Mouse (Mus musculus) kidney, postnatal 25 days (tissue): ENCODE measurements around the gene Ppp2r1b.
A peak's percentile ranks its signal among the peaks of the same experiment; 100 is the strongest.

ENCODE experiments used
- DNase-seq, 2 experiments: peaks; one replicate each; pipeline ENCODE4 v3.0.0; 2021; ENCODE audit warnings: mixed read lengths in 2 of 2

The Ppp2r1b gene

DNA sequence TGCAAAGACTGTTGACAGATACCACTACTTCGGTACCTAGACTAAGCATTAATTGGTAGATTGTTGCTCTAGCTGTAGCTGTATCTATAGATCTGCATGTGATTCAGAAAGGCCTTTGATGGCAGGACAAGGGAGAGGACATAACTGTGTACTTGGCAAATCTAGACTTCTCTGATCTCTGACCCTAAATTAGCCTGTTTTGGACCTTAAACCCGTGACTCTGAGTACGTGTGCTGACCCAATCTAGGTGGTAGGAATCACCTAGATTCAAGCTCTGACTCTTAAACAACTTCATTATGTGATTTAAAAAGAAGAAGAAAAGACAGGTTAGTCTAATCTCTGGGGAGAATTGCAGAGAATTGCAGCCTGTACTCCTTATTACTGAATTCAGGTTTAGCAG is at the start of gene Ppp2r1b:
Ppp2r1b (plus strand) TSS at position 221 of the 400 bp plus-strand sequence.
- DNase-seq, result no peak

DNA sequence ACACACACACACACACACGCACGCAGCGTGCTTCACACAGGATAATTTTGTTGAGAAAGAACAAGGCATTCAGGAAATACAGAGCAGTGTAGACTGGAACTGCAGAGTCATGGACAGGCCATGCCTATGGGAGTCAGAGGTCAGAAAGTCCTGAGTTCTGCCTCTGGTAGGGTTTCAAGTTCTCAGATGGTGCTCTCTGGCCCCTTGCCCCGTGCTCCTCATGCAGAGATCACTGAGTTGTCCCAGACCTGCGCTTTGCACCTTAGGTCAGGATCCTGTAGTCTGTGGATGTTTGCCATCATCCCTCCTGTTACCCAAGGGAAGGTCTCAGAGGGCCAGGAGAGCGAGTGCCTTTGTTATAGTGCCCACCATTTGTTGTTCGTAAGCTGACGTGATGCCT is 48.3 kb upstream of the Ppp2r1b start:
- DNase-seq, result peak in 1 of 2 experiments; percentile 61

DNA sequence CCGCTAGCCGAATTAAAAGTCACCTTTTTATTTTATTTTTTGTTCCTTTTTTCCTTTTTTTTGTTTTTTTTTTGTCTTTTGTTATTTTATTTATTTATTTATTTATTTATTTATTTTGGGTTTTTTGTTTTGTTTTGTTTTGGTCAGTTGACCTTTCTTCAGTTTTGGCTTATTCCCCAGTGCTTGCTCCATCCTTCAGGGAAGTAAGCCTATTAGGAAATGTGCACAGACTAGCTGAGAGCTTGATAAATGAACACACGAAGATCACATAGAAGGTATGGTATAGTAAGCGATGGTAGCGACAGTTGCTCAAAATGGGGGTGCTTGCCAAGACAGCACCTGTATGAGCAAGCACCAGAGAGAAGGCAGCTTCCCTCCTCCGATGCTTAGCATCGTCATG is 47.5 kb upstream of the Ppp2r1b start:
- DNase-seq, result no peak

DNA sequence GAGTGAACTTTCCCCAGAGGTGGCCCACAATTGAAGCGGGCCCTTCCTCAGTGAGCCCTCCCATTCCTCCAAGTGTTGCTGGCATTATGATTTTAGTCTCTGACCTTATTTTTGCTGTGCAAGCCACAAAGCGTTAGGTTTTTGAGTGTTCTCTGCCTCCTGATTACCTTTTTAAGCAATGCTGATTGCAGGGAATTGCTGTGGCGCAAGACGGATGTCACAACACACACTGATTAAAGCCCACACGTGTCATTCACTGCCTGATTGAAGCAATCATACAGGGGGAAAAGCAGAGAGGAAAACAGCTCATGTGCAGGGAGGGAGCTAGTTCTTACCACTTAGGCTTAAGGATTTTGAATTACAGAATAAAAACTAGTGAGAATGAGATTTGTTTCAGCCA is 46.7 kb upstream of the Ppp2r1b start:
- no peak for DNase-seq

DNA sequence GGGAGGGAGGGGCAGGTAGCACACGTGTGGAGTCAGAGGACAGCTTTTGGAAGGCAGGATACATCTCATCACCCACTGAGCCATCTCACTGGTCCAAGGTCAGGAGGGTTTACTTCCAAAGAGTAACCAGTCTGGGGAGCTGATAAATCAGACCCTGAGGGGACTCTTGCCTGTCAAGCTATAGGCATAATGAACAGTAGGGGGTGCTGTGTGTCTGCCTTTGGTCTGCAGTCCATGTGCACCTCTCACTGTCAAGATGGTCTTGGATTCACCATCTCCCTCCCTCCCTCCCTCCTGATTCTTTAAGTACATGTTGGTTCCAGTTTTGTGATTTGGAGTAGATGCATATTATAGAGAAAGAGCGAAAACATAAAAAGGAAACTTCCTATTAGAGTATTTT is 44.1 kb upstream of the Ppp2r1b start:
- peak; percentile 58 to 69 for DNase-seq

DNA sequence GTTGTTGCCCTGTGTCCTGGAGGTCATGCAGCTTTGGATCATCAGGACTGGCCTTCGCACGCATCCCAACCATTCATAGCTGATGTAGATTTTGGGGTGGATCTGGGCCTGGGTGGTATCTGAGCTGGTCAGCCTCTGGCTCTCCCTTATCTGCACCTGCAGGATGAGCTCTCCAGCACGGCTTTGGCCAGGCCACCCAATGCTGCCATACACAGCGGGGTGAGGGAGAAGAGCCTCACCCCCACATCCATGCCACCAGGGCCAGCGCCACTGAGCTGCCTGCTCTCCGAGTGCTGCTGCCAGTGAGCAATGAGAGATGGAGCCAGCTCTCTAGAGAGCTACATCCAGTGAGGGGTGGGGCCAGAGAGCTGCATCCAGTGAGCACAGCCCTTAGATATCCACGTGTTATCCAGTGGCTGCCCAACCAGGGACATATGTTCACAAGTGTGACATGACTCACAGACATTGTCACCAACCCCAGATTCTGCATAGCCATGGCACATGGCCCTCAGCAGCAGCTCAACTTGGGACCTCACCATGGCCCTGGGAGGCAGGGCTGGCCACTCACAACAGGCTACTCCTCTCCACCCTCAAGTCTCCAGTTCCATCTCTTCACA is 41.9 kb upstream of the Ppp2r1b start:
- no peak for DNase-seq

DNA sequence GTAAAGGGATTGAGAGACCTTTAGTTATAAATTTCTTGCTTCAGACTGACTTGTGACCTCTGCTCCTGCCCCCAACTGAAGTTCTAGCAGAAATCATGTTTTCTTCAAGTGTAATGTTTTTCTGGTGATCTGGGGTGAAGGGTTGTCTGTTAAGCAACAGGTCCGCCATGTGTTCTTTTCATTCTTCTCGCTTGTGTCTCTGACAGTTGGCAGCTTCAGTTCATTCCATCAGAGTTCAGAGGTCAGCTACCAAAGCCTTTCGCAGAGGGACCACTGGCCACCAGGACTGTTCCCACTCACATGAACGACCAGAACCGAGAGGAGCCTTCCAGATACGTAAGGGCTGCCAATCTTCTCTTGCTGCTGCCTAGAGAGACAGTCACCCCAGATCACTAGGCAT is 36.6 kb upstream of the Ppp2r1b start:
- DNase-seq, result peak; percentile 13 to 49

DNA sequence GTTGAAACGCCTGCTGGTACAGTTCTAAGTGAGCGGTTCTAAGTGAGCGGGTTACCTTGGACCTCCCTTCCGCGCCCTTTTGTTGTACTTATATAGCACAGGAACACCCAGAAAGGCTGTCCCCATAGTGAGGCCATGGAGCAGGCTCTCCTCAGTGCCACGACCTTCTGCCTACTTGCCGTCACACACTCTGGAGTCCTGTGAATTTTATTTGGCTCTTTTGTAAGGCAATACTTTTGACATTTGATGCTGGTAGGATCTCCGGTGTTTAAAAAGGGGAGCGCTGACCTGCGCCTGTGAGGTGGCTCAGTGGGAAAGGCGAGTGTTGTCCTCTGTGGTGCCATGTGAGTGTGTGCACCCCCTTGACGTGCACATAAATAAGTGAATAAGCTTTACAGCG is 36.0 kb upstream of the Ppp2r1b start:
- DNase-seq, result no peak

DNA sequence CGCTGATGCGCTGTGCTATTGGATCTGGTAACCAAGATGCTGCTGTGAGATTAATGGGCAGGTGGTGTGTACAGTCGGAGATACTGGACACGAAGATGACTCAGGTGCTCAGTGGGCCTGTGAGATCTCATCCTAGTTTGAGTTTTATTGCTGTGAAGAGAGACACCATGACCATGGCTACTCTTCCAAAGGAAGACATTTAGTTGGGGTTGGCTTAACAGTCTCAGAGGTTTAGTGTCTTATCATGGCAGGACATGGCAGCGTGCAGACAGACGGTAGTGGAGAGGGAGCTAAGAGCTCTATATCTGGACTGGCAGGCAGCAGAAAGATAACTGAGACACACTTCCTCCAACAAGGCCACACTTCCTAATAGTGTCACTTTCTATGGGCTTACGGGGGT is 33.9 kb upstream of the Ppp2r1b start:
- no peak for DNase-seq

DNA sequence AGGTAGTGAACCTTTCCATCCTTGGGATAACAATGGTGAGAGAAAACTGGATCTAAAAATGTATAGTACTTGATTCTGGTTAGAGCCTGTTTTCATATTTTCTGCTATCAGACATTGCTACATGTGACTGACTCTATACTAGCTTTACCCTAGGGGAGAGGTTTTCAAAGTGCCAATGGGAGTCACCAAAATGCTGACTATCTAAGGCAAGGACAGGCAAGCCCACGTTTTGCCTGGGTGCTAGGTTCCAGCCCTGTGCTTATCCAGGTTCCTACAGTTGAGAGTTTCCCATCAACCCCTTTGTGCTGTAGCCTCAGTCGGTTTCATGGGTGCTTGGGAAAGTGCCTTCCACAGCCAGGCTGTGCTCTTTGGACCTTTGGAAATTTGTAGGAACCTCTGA is 33.4 kb upstream of the Ppp2r1b start:
- no peak for DNase-seq

DNA sequence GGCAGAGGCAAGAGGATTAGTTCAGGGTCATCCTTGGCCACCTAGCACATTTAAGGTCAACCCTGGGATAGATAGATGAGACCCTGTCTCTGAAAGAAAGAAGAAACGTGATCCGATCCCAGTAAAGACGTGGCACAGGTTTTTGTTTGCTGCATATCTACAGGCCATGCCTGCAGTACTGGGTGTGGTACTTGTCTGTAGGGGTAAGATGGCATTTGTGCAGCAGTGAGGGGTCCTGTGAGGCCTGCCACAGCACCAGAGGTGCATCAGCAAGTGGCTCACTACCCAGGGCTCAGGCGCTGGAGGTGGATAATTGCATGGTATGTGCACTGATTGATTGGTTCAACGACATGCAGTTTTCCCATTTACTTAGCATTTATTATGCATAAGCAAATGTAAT is 31.3 kb upstream of the Ppp2r1b start:
- DNase-seq, result no peak

DNA sequence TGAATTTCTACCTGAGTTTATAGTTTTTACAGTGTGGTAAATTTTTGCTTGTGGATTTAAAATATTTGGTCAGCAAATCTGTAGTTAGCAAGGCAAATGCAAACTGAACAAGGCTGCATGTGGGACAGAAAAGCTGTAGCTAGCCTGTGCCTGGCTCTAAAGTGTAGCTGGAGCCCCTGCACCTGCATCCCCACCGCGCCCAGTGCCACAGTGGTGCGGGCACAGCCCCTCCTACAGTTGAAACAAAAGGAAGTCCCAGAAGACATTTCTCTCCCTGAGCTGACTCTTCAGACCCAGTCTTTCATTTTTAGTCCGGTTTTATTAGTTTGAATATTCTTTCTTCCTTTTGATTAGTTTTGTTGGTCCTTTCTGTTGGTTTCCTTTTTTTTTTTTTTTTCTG is 29.4 kb upstream of the Ppp2r1b start:
- DNase-seq, result no peak

DNA sequence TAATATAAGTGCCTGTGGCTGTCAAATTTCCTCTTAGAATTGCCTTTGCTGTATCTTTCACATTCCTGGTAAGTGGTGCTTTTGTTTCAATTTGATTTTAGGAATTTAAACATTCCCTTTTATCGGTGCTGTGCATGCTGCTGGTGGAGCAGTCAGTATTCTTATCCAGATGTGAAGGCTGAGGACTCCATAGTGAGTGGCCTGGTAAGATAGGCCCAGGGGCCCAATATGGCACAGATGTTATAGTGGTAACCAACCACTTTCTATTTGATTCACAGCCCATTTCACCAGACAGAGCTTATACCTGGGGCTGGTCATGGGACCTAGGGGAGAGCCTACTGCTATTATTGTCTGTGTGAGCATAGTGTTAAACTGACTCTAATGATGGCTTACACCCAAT is 28.6 kb upstream of the Ppp2r1b start:
- peak in 1 of 2 experiments; percentile 4 for DNase-seq

DNA sequence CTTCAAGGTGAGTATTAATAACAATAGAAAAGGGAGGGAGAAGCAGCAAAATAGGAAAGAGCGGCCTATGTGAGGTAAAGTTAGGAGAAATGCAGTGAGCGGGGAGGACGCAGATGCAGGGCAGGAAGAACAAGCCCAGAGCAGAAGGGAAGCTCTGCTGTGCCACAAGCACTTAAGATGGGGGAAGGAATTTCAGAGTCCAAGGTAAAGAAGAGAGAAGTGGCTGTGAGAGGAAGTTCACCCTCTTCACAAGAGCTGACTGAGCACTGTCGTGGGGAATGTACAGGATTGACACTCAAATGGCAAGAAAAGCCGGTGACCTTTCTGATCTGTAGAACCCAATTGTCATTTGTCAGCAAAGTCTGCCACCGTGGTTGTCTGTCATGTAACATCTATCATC is 27.1 kb upstream of the Ppp2r1b start:
- no peak for DNase-seq

DNA sequence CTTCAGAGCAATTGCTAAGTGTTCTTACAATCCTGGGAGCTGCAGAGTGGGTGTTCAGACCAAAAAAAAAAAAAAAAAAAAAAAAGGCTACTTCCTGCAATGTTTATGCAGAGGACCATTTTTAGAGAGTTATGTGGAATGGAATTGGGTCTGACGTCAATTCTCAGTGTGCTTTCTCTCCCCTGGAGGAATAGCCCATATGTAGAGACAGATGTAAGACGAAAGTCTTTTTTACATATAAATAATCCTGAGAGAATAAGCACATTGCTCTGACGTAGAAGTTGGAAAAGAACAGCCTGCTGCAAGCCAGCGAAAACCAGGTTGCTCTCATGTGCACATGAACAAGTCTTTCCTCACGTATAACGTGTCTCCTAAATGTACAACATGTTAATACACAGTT is 25.4 kb upstream of the Ppp2r1b start:
- DNase-seq, result no peak

DNA sequence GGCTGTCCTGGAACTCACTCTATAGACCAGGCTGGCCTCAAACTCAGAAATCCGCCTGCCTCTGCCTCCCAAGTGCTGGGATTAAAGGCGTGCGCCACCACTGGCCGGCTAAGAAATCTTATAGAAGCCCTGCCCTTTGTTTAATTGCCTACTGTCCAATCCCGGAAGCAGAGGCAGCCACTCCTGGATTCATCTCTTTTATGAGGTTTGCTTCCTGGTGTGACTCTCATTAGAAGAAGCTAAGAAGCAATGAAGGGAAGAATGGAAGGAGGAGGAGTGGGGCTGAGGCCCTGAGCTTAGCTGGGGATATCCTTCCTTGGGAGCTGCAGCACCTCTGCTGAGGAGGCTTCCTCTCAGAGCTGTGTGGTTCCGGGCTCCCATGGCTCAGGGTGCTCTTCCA is 23.4 kb upstream of the Ppp2r1b start:
- peak in 1 of 2 experiments; percentile 5 for DNase-seq

DNA sequence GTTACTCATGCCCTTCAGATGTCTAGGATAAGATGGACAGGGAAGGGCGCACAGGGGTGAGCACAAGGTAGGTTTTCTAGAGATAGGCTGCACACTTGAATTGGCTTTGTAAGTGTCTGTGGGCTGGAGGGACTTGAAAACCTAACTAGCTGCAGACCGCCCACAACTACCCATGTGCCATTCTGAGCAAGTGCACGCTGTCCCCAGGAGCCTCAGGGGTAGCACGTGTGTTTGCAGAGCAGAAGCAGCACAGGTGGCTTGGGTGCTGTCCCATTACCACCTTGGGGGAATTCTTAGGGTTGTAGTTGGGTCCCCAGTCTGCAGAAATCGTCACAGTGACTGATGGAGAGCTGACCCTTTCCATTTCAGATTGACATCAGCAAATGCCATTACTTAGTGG is 22.9 kb upstream of the Ppp2r1b start:
- DNase-seq, result peak in 1 of 2 experiments; percentile 18

DNA sequence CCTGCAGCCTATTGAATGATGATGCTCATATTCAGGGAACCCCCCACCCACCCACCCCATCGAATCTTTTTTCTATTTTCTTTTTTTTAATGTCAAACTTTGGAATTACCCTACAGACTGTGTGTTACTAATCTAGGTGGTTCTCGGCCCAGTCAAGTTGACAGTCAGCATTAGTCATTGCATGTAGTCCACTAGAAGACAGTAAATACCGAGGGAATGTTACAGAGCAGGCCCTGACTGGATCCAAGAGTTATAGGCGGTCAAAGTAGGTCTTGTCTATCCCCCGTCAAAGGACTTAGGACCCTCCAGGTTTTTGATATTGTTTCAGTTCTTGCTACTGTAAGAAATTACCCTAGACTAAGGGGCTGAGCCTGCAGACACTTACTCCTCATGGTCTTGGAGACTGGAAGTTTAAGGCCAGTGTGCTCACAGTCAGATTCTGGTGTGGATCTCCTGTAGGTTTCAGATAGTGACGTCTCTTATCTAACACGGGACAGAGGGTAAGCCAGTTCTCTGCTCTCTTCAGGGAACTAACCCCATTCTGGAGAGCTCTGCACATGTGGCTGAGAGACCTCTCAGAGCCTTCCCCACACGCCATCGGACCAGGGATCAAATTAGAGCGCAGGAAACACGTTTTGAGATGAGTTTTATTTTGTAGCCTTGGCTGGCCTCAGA is 21.2 kb upstream of the Ppp2r1b start:
- peak in 1 of 2 experiments; percentile 3 for DNase-seq

DNA sequence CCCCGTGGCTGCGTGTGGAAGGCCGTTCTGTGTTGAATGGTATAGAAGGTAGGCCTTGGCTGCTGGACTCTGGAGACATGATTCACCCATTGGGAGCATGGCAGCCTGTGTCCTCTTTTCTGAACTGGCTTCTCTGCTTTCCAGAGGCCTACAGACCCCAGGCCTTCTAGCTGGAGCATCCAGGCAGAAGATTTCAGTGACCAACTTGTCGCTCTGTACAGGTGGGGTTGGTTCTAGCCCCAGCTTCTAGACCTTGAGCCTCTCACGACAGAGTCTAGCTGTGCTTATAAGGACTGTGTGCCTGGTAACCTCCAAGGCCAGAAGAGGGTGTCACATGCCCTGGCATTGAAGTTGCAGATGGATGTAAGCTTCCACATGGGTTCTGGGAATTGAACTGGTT is 13.6 kb upstream of the Ppp2r1b start:
- DNase-seq, result peak in 1 of 2 experiments; percentile 9

DNA sequence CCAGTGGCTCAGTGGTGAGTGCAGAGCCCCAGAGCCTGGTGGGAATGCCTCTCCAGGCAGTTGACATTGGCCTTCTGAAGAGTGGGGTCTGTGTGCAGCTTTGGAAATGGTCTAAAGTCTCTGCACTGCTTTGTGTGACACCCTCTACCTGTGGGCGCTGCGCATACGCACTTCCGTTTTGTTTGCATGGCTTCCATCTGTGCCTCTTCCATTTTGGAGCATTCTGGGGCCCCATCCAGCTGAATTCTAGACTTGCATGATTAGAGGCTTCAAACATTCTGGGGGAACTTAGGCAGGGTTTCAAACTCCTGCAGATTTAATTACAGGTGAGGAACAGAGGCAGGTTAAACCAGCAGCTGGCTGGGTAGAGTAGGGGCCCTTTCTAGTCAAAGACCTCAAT is 12.9 kb upstream of the Ppp2r1b start:
- peak in 1 of 2 experiments; percentile 2 for DNase-seq

DNA sequence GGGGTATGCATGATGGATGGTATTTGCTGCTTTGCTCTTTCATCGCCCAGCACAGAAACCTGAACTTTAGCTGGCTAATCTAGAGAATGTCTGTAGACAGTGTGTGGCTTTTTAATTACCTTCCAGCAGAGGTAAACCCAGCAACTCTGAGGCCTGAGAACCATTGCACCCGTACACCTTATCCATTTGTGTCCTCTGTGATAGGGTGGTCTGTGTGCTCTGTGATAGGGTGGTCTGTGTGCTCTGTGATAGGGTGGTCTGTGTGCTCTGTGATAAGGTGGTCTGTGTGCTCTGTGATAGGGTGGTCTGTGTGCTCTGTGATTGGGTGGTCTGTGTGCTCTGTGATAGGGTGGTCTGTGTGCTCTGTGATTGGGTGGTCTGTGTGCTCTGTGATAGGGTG is 12.5 kb upstream of the Ppp2r1b start:
- DNase-seq, result peak in 1 of 2 experiments; percentile 11

DNA sequence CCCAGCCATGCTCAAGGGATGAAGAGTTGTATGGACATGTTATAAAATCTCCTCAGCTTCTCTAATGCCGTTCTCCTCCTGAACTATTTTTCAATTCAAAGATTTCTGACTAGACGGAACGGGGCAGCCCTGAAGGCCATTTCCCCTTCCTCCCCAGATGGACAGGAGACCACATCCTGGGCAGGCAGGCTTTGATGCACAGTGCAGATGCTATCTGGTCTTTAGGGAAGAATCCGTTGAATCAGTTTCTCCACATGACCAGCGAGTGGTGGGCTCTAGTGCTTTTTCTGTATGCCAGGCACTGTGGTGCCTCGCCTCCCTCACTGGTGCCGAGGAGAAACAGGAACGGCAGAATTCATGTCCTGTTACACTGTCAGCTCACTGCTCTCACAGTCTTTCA is 11.3 kb upstream of the Ppp2r1b start:
- DNase-seq, result peak in 1 of 2 experiments; percentile 15

DNA sequence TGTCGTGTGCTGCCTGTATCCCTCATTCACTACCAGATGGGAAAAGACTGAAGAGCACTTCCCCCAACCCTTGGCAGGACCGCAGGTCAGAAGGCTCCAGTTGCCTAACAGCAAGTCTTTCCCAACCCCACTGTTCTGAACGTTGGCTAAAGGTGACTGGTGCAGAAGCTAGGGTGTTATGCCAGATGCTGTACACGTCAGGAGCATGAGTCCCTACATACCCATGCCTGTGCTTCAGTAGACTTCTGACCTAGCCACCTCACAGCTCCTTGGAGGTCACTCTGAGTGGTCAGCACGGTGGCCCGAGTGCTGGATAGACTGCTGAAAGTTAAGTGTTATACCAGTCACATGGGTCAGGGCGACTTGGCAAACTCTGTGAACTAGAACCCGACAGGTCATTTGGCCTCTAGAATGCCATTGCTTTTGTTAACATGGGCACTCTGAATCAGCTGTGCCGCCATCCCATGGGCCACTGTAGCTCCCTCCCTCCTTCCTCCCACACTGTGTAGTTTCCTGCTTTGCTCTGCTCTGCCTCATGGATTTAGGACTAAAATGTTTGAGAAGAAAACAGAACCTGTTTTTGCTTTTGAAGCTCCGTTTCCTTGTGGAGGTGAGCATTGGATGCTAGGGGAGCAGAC is 9.9 kb upstream of the Ppp2r1b start:
- DNase-seq, result peak in 1 of 2 experiments; percentile 60

DNA sequence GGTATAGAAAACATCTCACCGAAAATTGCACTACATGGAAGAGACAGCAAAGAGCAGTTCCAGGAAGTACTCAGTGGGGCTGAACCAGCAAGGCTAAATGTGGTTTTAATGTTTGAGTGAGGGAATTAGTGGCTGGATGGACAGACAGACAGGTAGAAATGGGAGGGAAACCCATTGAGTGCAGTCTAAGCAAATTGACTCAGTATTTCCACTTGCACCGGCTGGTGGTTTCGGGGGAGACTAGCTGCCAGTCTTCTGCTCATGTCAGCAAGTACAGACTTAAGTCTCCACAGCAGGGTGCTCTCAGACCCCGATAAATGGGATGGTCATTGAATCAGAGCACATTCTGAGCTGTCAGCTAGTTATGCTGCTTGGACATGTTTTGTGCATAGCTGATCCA is 9.0 kb upstream of the Ppp2r1b start:
- DNase-seq, result peak in 1 of 2 experiments; percentile 16
